Mouse (Mus musculus) heart, embryonic 12.5 days (tissue): ENCODE results near the gene Tead3. TPM values are rescaled to one million over a fixed set of nuclear protein-coding genes. Genes with fewer than 3 reads are reported as not detected.

Experiments
- ATAC-seq: fragments of 200-750 bp; cut with Nextera tagmentation; 2 replicates; pipeline ENCODE4 v1.8.0; 2017; ENCODE audit warnings: moderate TSS enrichment, moderate library complexity; ENCODE audit not compliant: insufficient number of reproducible peaks, low FRiP score
- H3K27ac ChIP-seq: fragments of 300-500 bp; sonication (generic); 2 replicates; pipeline ENCODE4 v1.5.1; 2016; ENCODE audit warnings: mild to moderate bottlenecking, moderate library complexity; ENCODE audit not compliant: poor library complexity, severe bottlenecking
- H3K27me3 ChIP-seq: fragments of 300-500 bp; sonication (generic); replicated peaks from 2 replicates; pipeline ENCODE4 v1.6.1; 2016; ENCODE audit warnings: mild to moderate bottlenecking, moderate library complexity
- H3K36me3 ChIP-seq: fragments of 300-500 bp; sonication (generic); 2 replicates; pipeline ENCODE4 v1.6.1; 2016; ENCODE audit warnings: mild to moderate bottlenecking, moderate library complexity
- H3K4me1 ChIP-seq: fragments of 300-500 bp; sonication (generic); replicated peaks from 2 replicates; pipeline ENCODE4 v1.6.1; 2016; ENCODE audit warnings: mild to moderate bottlenecking
- H3K4me2 ChIP-seq: fragments of 300-500 bp; sonication (generic); 2 replicates; pipeline ENCODE4 v1.6.1; 2016; ENCODE audit warnings: mild to moderate bottlenecking, moderate library complexity
- H3K4me3 ChIP-seq: fragments of 300-500 bp; sonication (generic); 2 replicates; pipeline ENCODE4 v1.5.1; 2016; ENCODE audit warnings: mild to moderate bottlenecking
- H3K9ac ChIP-seq: fragments of 300-500 bp; sonication (generic); 2 replicates; pipeline ENCODE4 v1.6.1; 2016; ENCODE audit warnings: mild to moderate bottlenecking, moderate library complexity
- H3K9me3 ChIP-seq: fragments of 300-500 bp; sonication (generic); replicated peaks from 2 replicates; pipeline ENCODE4 v1.6.1; 2016; ENCODE audit warnings: mild to moderate bottlenecking, moderate library complexity
- WGBS: fragments of 180-500 bp; shearing (Covaris S2); methylation state at CpG from one replicate; pipeline ENCODE4 v1.1.7; 2016; 5-methylcytosine and 5-hydroxymethylcytosine counted together
- polyA plus RNA-seq: library from polyadenylated mRNA; unstranded; fragments of >200 nt; fragmentation: Nextera tagmentation; extraction: Ambion mirVana; gene quantifications from 2 replicates; pipeline ENCODE4 v1.2.1, GENCODE M21; 2016

Gene Tead3
- polyA plus RNA-seq, 1 experiment from 2014 or later: 8.1 TPM

DNA sequence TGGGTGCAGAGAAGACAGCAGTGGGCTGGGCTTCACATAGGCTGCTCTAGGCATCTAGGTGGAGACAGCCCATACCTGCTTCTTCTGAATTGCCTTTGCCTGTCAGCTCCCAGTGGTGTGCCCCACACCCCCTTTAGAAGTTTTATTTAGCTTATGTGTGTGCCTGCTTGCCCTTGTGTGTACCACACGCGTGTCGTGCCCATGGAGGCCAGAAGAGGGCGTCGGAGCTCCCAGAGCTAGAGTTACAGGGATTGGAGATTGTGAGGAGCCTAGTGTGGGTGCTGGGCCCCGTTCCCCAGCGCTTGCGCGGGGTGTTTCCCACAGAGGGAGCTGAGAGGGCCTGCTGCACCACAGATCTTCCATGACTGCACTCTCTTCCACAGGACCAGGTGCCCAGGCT lies 34.1 kb downstream of the Tead3 start:
- peaks cover 20% of the 10 kb centered on the region for H3K4me1 ChIP-seq
- no peak overlapping the region for H3K9ac ChIP-seq
- 90% methylated on average over 9 of the region's 9 CpGs for WGBS
- H3K4me3 ChIP-seq: no peak overlapping the region
- no peak for ATAC-seq
- peaks cover 56% of the 10 kb centered on the region for H3K36me3 ChIP-seq
- H3K27ac ChIP-seq: no peak overlapping the region
- H3K27me3 ChIP-seq: no peaks in the 10 kb centered on the region
- no peaks in the 10 kb centered on the region for H3K9me3 ChIP-seq
- H3K4me2 ChIP-seq: no peak overlapping the region

DNA sequence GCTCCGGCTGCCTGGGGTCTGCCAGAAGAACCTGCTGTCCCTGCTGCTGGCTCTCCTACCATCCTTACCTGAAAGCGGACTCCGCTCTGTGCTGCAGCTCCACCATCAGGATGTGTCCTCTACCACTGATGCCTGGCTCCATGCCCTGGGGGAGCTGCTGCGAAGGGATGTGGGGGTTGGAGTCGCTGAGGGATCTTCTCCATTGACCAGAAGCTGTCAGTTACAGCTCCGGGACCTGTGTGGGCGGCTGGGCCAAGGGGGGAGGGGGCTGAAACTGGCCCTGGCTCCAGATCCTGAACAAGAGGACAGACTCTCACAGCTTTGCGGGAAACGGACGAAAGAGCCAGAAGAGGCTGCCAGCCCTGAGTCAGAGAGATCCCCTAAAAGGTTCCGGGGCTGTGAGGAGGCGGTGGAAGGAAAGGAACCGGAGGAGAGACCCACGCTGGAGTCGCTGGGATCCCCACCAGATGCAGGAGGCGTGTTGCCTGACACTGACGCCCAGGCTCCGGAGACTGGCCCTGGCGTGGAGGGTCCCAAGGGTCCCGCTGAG lies 34.9 kb downstream of the Tead3 start:
- H3K27me3 ChIP-seq: no peaks in the 10 kb centered on the region
- peaks cover 48% of the 10 kb centered on the region for H3K36me3 ChIP-seq
- H3K9me3 ChIP-seq: no peaks in the 10 kb centered on the region
- H3K27ac ChIP-seq: no peak overlapping the region
- H3K4me2 ChIP-seq: no peak overlapping the region
- H3K4me3 ChIP-seq: no peak overlapping the region
- WGBS: 89% methylated on average over 20 of the region's 20 CpGs
- 0 out of 2 replicates have a peak overlapping the region, but pooled peaks have one; percentile 27 for H3K9ac ChIP-seq
- no peak for ATAC-seq
- peaks cover 20% of the 10 kb centered on the region for H3K4me1 ChIP-seq

DNA sequence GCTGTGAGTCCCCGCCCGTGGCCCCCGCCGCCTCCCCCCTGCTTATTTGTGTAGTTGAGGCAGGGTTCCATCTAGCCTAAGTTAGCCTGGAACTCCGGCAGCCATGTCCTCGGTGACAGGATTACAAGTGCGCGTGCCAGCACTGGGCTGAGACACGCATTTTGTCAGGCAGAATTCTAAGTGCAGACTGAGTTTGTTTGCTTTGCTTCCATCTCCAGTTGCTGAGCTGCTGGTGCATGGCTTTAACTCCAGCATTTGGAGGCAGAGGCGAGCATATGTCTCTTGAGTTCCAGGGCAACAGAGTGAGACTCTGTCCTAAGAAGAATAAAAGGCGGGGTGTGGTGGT lies 36.8 kb downstream of the Tead3 start:
- ATAC-seq: peak; percentile 19
- under 1% methylated on average over 11 of the region's 11 CpGs for WGBS
- H3K36me3 ChIP-seq: peaks cover 33% of the 10 kb centered on the region
- peak overlapping the region; percentile 76 for H3K4me3 ChIP-seq
- peak overlapping the region; percentile 83 for H3K27ac ChIP-seq
- H3K27me3 ChIP-seq: no peaks in the 10 kb centered on the region
- H3K9ac ChIP-seq: peak overlapping the region; percentile 87
- H3K4me2 ChIP-seq: peak overlapping the region; percentile 77
- no peaks in the 10 kb centered on the region for H3K9me3 ChIP-seq
- peaks cover 20% of the 10 kb centered on the region for H3K4me1 ChIP-seq

GRCm38 (mm10) chr17:28313212-28313879 lies 37.3 kb downstream of the Tead3 start, which contains the start of gene Fance:
TSS of gene Fance (plus strand) at chr17:28313519.
- Histone ChIP-seq H3K27me3 (no peaks in the 10 kb centered on the region), H3K36me3 (peaks cover 29% of the 10 kb centered on the region), H3K4me1 (peaks cover 24% of the 10 kb centered on the region), H3K4me3 (peak within 1 kb of the TSS; percentile 76), H3K27ac (peak within 1 kb of the TSS; percentile 83), H3K9me3 (no peaks in the 10 kb centered on the region), H3K4me2 (peak within 1 kb of the TSS; percentile 77), H3K9ac (peak within 1 kb of the TSS; percentile 87)
- WGBS: under 1% methylated on average over 69 of the region's 69 CpGs
- ATAC-seq: peak; percentile 96

GRCm38 (mm10) chr17:28312232-28313211 lies 38.1 kb downstream of the Tead3 start:
- Histone ChIP-seq H3K9ac (0 out of 2 replicates have a peak overlapping the region, but pooled peaks have one; percentile 43), H3K4me2 (peak overlapping the region; percentile 77), H3K9me3 (no peaks in the 10 kb centered on the region), H3K36me3 (peaks cover 21% of the 10 kb centered on the region), H3K4me3 (peak overlapping the region; percentile 76), H3K27ac (peak overlapping the region; percentile 6; the same call in 1 of the 2 replicates), H3K4me1 (peaks cover 25% of the 10 kb centered on the region), H3K27me3 (no peaks in the 10 kb centered on the region)
- peak; percentile 0; the same call in 1 of the 2 replicates for ATAC-seq
- WGBS: 27% methylated on average over 17 of the region's 17 CpGs

DNA sequence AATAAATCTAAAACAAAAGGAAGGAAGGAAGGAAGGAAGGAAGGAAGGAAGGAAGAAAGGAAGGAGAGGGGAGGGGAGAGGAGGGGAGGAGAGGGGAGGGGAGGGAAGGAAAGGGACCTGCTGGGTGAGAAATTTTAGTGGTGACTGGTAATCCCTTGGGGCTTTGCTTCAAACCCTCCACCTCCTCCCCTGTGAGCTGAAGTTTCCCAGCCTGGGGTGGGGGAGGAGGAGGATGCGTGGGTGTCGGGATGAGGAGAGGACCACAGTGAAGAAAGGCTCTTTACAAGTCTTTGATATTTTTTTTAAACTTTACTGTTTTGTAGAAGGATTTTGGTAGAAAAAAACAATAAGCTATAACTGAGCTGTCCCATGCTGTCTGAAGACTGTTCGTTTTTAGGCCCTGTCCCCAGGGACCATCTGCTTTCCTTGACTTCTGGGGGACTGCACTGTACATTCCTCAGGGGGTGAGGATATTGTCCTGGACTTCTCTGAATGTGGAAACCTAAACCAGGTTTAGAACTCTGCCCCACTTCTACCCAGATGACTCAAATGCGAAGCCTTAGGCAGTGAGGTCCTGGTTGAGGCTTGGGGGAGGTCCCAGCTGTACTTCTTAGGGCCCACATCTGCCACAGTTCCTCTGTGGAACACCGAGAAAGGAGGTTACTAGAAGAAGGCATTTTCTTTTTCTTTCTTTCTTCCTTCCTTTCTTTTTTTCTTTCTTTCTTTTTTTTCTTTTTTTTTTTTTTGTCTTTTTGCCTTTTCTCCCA lies 39.1 kb downstream of the Tead3 start:
- peaks cover 25% of the 10 kb centered on the region for H3K4me1 ChIP-seq
- H3K4me2 ChIP-seq: no peak overlapping the region
- 0 out of 2 replicates have a peak overlapping the region, but pooled peaks have one; percentile 10 for H3K27ac ChIP-seq
- H3K36me3 ChIP-seq: peaks cover 11% of the 10 kb centered on the region
- H3K9me3 ChIP-seq: no peaks in the 10 kb centered on the region
- no peak overlapping the region for H3K9ac ChIP-seq
- no peaks in the 10 kb centered on the region for H3K27me3 ChIP-seq
- 67% methylated on average over 5 of the region's 5 CpGs for WGBS
- no peak for ATAC-seq
- no peak overlapping the region for H3K4me3 ChIP-seq

- no peaks in the 10 kb centered on the region for H3K9me3 ChIP-seq
- no peaks in the 10 kb centered on the region for H3K27me3 ChIP-seq
- H3K4me1 ChIP-seq: peaks cover 25% of the 10 kb centered on the region
- H3K27ac ChIP-seq: no peak overlapping the region
- WGBS: 76% methylated on average over 3 of the region's 3 CpGs
- H3K4me2 ChIP-seq: no peak overlapping the region
- H3K36me3 ChIP-seq: peaks cover 4% of the 10 kb centered on the region
- ATAC-seq: no peak
- H3K9ac ChIP-seq: no peak overlapping the region
- H3K4me3 ChIP-seq: no peak overlapping the region
Observed at GRCm38 (mm10) chr17:28310831-28311230, 39.8 kb downstream of the Tead3 start.

DNA sequence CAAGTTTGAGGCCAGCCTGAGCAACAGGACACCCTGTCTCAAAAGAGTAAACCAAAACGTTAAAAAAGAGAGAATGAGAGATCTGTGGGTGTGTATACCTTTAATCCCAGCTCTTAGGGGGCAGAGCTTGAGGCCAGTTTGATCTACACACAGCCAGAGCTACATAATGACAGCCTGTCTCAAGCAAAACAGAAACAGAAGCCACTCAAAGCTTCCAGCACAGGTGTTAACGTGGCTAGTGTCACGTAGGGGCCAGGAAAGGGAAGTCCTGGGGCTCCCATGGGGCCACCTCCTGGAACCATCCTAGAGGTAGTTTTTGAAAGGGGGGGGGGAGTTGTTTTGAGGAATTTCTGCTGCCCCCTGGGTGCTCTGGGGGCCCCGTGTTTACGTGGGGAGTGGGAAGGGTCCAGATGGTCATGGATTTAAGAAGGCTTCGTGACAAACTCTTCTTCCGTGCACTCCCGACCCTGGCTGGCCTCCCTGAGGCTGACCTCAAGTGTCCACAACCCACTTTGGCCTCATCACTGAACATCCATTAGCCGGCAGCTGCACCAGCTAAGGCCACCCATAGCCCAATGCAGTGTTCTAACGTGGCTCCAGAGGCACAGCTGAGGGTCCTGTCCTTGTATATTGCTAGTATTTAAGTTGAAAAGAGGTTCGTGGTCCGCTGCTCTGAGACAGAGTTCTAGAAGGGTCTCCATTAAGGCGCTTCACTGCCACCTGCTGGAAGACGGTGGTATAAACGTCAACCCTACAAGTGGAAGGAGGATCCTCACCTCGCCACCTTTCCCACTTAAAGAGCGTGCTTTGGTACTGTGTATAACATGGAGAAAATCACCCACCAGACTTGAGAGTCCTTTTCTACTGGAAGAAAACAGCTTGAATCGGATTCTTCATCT lies 42.1 kb downstream of the Tead3 start:
- no peaks in the 10 kb centered on the region for H3K36me3 ChIP-seq
- no peak overlapping the region for H3K27ac ChIP-seq
- H3K4me3 ChIP-seq: no peak overlapping the region
- H3K27me3 ChIP-seq: no peaks in the 10 kb centered on the region
- WGBS: 13% methylated on average over 18 of the region's 18 CpGs
- H3K4me2 ChIP-seq: peak overlapping the region; percentile 48
- H3K4me1 ChIP-seq: peaks cover 9% of the 10 kb centered on the region
- H3K9ac ChIP-seq: no peak overlapping the region
- no peak for ATAC-seq
- peaks cover 4% of the 10 kb centered on the region; the same call in 1 of the 2 replicates for H3K9me3 ChIP-seq

GRCm38 (mm10) chr17:28305172-28305571 lies 45.4 kb downstream of the Tead3 start:
- Histone ChIP-seq H3K27me3 (no peaks in the 10 kb centered on the region), H3K9ac (no peak overlapping the region), H3K4me1 (peaks cover 8% of the 10 kb centered on the region), H3K9me3 (peaks cover 4% of the 10 kb centered on the region; the same call in 1 of the 2 replicates), H3K27ac (no peak overlapping the region), H3K4me3 (no peak overlapping the region), H3K36me3 (no peaks in the 10 kb centered on the region), H3K4me2 (no peak overlapping the region)
- no peak for ATAC-seq
- WGBS: 49% methylated on average over 10 of the region's 10 CpGs

GRCm38 (mm10) chr17:28300850-28301249 lies 49.8 kb downstream of the Tead3 start:
- no peak overlapping the region for H3K4me2 ChIP-seq
- no peak for ATAC-seq
- H3K9ac ChIP-seq: no peak overlapping the region
- H3K9me3 ChIP-seq: peaks cover 4% of the 10 kb centered on the region; the same call in 1 of the 2 replicates
- no peak overlapping the region for H3K4me3 ChIP-seq
- H3K27ac ChIP-seq: no peak overlapping the region
- H3K36me3 ChIP-seq: peaks cover 22% of the 10 kb centered on the region
- peaks cover 13% of the 10 kb centered on the region for H3K4me1 ChIP-seq
- H3K27me3 ChIP-seq: no peaks in the 10 kb centered on the region
- WGBS: 67% methylated on average over 3 of the region's 3 CpGs
